ENCODE assay signal across 9 mouse cellular contexts in the genomic region with DNA sequence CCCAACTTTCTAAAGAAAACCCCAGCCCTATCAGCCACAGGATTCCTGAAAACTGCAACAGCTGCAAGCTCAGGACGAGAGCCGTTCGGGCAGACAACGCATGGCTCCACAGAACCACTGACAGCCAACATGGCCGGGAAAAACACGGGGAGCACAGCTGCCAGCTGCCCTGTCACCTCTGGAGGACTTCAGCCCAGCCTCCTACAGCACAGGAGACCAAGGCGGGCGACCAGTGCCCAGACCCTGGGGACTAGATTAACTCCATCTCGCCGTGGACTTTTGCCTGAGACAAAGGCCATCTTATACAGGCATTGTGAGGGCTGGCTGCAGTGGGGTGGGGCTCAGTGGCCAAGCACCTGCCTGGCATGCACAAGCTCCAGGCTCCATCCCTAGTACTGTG. TPM values are rescaled to one million over a fixed set of nuclear protein-coding genes. Genes with fewer than 3 reads are reported as not detected.
DNase-seq lines count a peak whose midpoint lies in the region; ATAC-seq and TF ChIP-seq lines count a peak whose summit lies in the region.
"Had no signal": no experiment of that assay in that cellular context is flagged by ENCODE, and none has a peak within 500 bp of the region (broad histone marks: within the 10 kb centered on the region; RNA-seq: fewer than 3 reads in every experiment).

No protein-coding gene starts in this region.

- no peak for DNase-seq in left cerebral cortex, adult 2 months (ENCODE audit: extremely low spot score in 1 of 2, low spot score in 2 of 2)
- DNase-seq in left cerebral cortex, adult 9 months (ENCODE audit: low spot score in 2 of 2): no peak
- no peak for DNase-seq in hindbrain, embryonic 10.5 days (ENCODE audit: low spot score)
- DNase-seq in kidney, postnatal 36 days: peak; percentile 61 to 72
- no peak for DNase-seq in left cerebral cortex, adult 18-20 months (ENCODE audit: low spot score in 2 of 2)
- no peak for DNase-seq in adrenal gland, postnatal 14 days
- no peak for DNase-seq in gastrocnemius, postnatal 25 days

- intact Hi-C loops in left cerebral cortex, adult 2 months (cut with DNase I): loop anchor here (5.0 kb wide), 2 partner anchors 48 to 257 kb away; a partner anchor contains a TSS

- peak overlapping the region; percentile 74 for H3K9ac ChIP-seq in neural tube, embryonic 15.5 days (replicated peaks)

- peak overlapping the region; percentile 78 for H3K4me3 ChIP-seq in left cerebral cortex, adult 2 months
- H3K4me3 ChIP-seq in hindbrain, embryonic 10.5 days: peak overlapping the region; percentile 89
- H3K4me3 ChIP-seq in neural tube, embryonic 15.5 days (replicated peaks): peak overlapping the region; percentile 85

- ATAC-seq in neural tube, embryonic 15.5 days (ENCODE audit: low FRiP score): no peak

- no peak overlapping the region; the same call in 1 of the 2 replicates for H3K27ac ChIP-seq in left cerebral cortex, adult 2 months
- H3K27ac ChIP-seq in hindbrain, embryonic 10.5 days: peak overlapping the region; percentile 40
- H3K27ac ChIP-seq in neural tube, embryonic 15.5 days (replicated peaks): no peak overlapping the region

- peaks cover 69% of the 10 kb centered on the region for H3K4me1 ChIP-seq in hindbrain, embryonic 10.5 days (replicated peaks)
- H3K4me1 ChIP-seq in neural tube, embryonic 15.5 days: peaks cover 84% of the 10 kb centered on the region

- H3K4me2 ChIP-seq in neural tube, embryonic 15.5 days: peak overlapping the region; percentile 90

- H3K27me3 ChIP-seq in hindbrain, embryonic 10.5 days (ENCODE audit: insufficient read depth, poor library complexity, severe bottlenecking): peaks cover 3% of the 10 kb centered on the region; the same call in 1 of the 2 replicates
- no peaks in the 10 kb centered on the region for H3K27me3 ChIP-seq in neural tube, embryonic 15.5 days (replicated peaks)

- 68% methylated on average over 10 of the region's 10 CpGs for WGBS in hindbrain, embryonic 10.5 days
- WGBS in neural tube, embryonic 15.5 days: 21% methylated on average over 10 of the region's 10 CpGs

- H3K9me3 ChIP-seq in hindbrain, embryonic 10.5 days: no peaks in the 10 kb centered on the region
- H3K9me3 ChIP-seq in neural tube, embryonic 15.5 days (replicated peaks): no peaks in the 10 kb centered on the region

- peaks cover 18% of the 10 kb centered on the region for H3K36me3 ChIP-seq in hindbrain, embryonic 10.5 days
- H3K36me3 ChIP-seq in neural tube, embryonic 15.5 days: no peaks in the 10 kb centered on the region
- H3K36me3 ChIP-seq: G1E had no signal

- TF ChIP-seq CTCF in left cerebral cortex, adult 2 months (IDR thresholded peaks at IDR 0.05): no peak

RNA-seq across cellular contexts. Expression of a gene that starts 2.8 kb away (rescaled TPM):
- 10 to 100 TPM; 69.6 to 72.8 TPM for total RNA-seq in left cerebral cortex, adult 2 months (2021)
- 14.6 and 17.3 TPM in 2 replicates for polyA plus RNA-seq in hindbrain, embryonic 10.5 days (2016; fragmentation: Nextera tagmentation; extraction: Ambion mirVana)
- polyA plus RNA-seq in neural tube, embryonic 15.5 days (2015; fragmentation: Nextera tagmentation; extraction: Ambion mirVana): 16.7 and 21.3 TPM in 2 replicates
- total RNA-seq in left cerebral cortex, adult 18-20 months (2021): 10 to 100 TPM; 63.2 to 68.7 TPM
- 41.0 and 46.2 TPM in 2 replicates for total RNA-seq in adrenal gland, postnatal 14 days (2021)
- 10 to 100 TPM; 16.3 to 17.0 TPM for total RNA-seq in gastrocnemius, postnatal 25 days (2021)
- polyA plus RNA-seq: G1E had no signal

RNA-seq across cellular contexts. Expression of a gene that starts 59.7 kb away (rescaled TPM):
- total RNA-seq in left cerebral cortex, adult 2 months (2021): 100 to 1,000 TPM; 178 to 181 TPM
- 222 and 268 TPM in 2 replicates for polyA plus RNA-seq in hindbrain, embryonic 10.5 days (2016; fragmentation: Nextera tagmentation; extraction: Ambion mirVana)
- polyA plus RNA-seq in neural tube, embryonic 15.5 days (2015; fragmentation: Nextera tagmentation; extraction: Ambion mirVana): 315 and 351 TPM in 2 replicates
- 100 to 1,000 TPM; 187 to 190 TPM for total RNA-seq in left cerebral cortex, adult 18-20 months (2021)
- 137 and 170 TPM in 2 replicates for total RNA-seq in adrenal gland, postnatal 14 days (2021)
- 100 to 1,000 TPM; 124 to 134 TPM for total RNA-seq in gastrocnemius, postnatal 25 days (2021)

Comparison
In these comparisons a context has a peak if more than half of its experiments do, and no peak if none do; other contexts are left out.
1. DNase-seq: peak in kidney, postnatal 36 days (2 of 2); none in left cerebral cortex, adult 2 months (0 of 2), left cerebral cortex, adult 9 months (0 of 2), hindbrain, embryonic 10.5 days (single experiment), left cerebral cortex, adult 18-20 months (0 of 2), adrenal gland, postnatal 14 days (single experiment) and gastrocnemius, postnatal 25 days (single experiment).
2. Peak in every context shown above with its lines, with median percentiles within 50 percentile points of each other: H3K4me3 ChIP-seq.